Mouse (Mus musculus): ENCODE data around the gene Arih1. TPM values are rescaled to one million over a fixed set of nuclear protein-coding genes. Genes with fewer than 3 reads are reported as not detected.

The Arih1 gene
- polyA plus RNA-seq, 1 experiment from 2014 or later: 7.0 TPM

DNA sequence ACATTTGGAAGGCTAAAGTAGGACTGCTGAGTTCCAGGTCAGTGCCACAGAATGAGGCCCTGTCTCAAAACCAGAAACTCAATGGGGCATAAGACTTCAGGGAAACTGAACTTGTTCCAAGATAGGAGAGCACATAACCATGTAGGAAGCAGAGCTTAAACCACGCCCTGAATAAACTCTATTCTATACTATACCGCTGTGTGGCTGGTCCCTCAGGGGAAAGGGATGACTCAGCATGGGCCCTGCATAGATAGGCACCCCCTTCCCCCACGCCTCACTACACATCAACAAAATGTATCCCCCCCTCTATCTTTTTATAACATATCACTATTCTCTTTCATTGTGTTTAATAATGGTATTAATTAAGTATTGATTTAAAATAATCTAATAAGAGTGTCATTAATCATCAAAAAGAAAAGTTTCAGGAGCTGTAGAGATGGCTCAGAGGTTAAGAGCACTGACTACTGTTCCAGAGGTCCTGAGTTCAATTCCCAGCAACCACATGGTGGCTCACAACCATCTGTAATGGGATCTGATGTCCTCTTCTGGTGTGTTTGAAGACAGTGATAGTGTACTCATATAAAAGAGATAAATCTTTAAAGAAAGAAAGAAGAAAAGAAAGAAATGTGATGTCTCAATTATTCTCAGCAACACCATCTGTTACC lies 30.9 kb downstream of the Arih1 start:
- ATAC-seq: no peak
- no peak overlapping the region for H3K27ac ChIP-seq (ENCODE audit: low read length)
- no peak for DNase-seq (ENCODE audit: low spot score)

GRCm38 (mm10) chr9:59433729-59434128 lies 52.7 kb downstream of the Arih1 start:
- no peak overlapping the region for H3K4me2 ChIP-seq (replicated peaks; ENCODE audit: low read depth, low read length)
- H3K4me3 ChIP-seq (ENCODE audit: low read depth, low read length): no peak overlapping the region
- TF ChIP-seq EP300 (IDR thresholded peaks at IDR 0.05) (no peak), CTCF (IDR thresholded peaks at IDR 0.05) (no peak)
- WGBS: 89% methylated on average over 1 of the region's 1 CpGs
- H3K4me1 ChIP-seq (ENCODE audit: insufficient read depth, low read depth, low read length): no peaks in the 10 kb centered on the region
- no peak for DNase-seq (ENCODE audit: low spot score)
- H3K27me3 ChIP-seq (replicated peaks; ENCODE audit: insufficient read depth, low read length): no peaks in the 10 kb centered on the region
- H3K9me3 ChIP-seq (ENCODE audit: low read length): no peaks in the 10 kb centered on the region
- ATAC-seq: no peak
- H3K9ac ChIP-seq (replicated peaks; ENCODE audit: low read depth): no peak overlapping the region
- 0 out of 2 replicates have a peak, but pooled peaks cover 4% of the 10 kb centered on the region for H3K36me3 ChIP-seq (ENCODE audit: insufficient read depth, low read length)
- H3K27ac ChIP-seq (ENCODE audit: low read length): no peak overlapping the region

More for the DNA sequence above, 30.9 kb downstream of the Arih1 start:
- H3K4me1 ChIP-seq (ENCODE audit: insufficient read depth, low read depth, low read length): no peaks in the 10 kb centered on the region
- H3K9me3 ChIP-seq (ENCODE audit: low read length): no peaks in the 10 kb centered on the region
- H3K9ac ChIP-seq (replicated peaks; ENCODE audit: low read depth): no peak overlapping the region
- TF ChIP-seq EP300 (IDR thresholded peaks at IDR 0.05) (no peak), CTCF (IDR thresholded peaks at IDR 0.05) (no peak)
- no peaks in the 10 kb centered on the region for H3K27me3 ChIP-seq (replicated peaks; ENCODE audit: insufficient read depth, low read length)
- no peak overlapping the region for H3K4me3 ChIP-seq (ENCODE audit: low read depth, low read length)
- 65% methylated on average over 3 of the region's 3 CpGs for WGBS
- no peak overlapping the region for H3K4me2 ChIP-seq (replicated peaks; ENCODE audit: low read depth, low read length)
- H3K36me3 ChIP-seq (ENCODE audit: insufficient read depth, low read length): 0 out of 2 replicates have a peak, but pooled peaks cover 3% of the 10 kb centered on the region

GRCm38 (mm10) chr9:59431626-59432025 lies 54.8 kb downstream of the Arih1 start:
- TF ChIP-seq CTCF (IDR thresholded peaks at IDR 0.05) (no peak), EP300 (IDR thresholded peaks at IDR 0.05) (no peak)
- no peaks in the 10 kb centered on the region for H3K9me3 ChIP-seq (ENCODE audit: low read length)
- no peaks in the 10 kb centered on the region for H3K27me3 ChIP-seq (replicated peaks; ENCODE audit: insufficient read depth, low read length)
- 95% methylated on average over 2 of the region's 2 CpGs for WGBS
- DNase-seq (ENCODE audit: low spot score) (no peak), ATAC-seq (no peak)
- H3K4me1 ChIP-seq (ENCODE audit: insufficient read depth, low read depth, low read length): no peaks in the 10 kb centered on the region
- no peak overlapping the region for H3K9ac ChIP-seq (replicated peaks; ENCODE audit: low read depth)
- no peak overlapping the region for H3K4me3 ChIP-seq (ENCODE audit: low read depth, low read length)
- H3K36me3 ChIP-seq (ENCODE audit: insufficient read depth, low read length): 0 out of 2 replicates have a peak, but pooled peaks cover 4% of the 10 kb centered on the region
- no peak overlapping the region for H3K27ac ChIP-seq (ENCODE audit: low read length)
- H3K4me2 ChIP-seq (replicated peaks; ENCODE audit: low read depth, low read length): no peak overlapping the region

DNA sequence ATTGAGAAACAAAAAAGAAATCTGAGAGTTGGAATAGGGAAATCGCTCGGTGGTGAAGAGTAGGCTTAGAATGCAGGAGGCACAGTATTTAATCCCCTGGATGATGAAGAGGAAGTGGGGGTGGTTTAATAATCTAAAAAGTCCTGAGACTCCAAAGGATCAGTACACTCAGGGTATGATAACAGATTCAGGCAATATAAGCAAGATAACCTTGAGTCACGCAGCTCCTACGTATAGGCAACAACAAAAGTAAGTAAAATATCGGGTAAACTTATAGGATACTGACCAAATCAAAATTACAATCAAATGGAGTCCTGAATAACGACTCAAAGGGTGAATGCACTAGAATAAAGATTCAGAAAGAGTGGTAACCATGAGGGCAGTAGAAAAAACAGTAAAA lies 65.9 kb downstream of the Arih1 start:
- H3K27ac ChIP-seq (ENCODE audit: low read length): no peak overlapping the region
- DNase-seq (ENCODE audit: low spot score) (no peak), ATAC-seq (no peak)
- 89% methylated on average over 6 of the region's 6 CpGs for WGBS
- no peak overlapping the region for H3K9ac ChIP-seq (replicated peaks; ENCODE audit: low read depth)
- H3K4me3 ChIP-seq (ENCODE audit: low read depth, low read length): no peak overlapping the region
- no peaks in the 10 kb centered on the region for H3K36me3 ChIP-seq (ENCODE audit: insufficient read depth, low read length)
- TF ChIP-seq EP300 (IDR thresholded peaks at IDR 0.05): no peak
- TF ChIP-seq CTCF (IDR thresholded peaks at IDR 0.05): no peak
- no peak overlapping the region for H3K4me2 ChIP-seq (replicated peaks; ENCODE audit: low read depth, low read length)
- no peaks in the 10 kb centered on the region for H3K27me3 ChIP-seq (replicated peaks; ENCODE audit: insufficient read depth, low read length)
- no peaks in the 10 kb centered on the region for H3K4me1 ChIP-seq (ENCODE audit: insufficient read depth, low read depth, low read length)
- H3K9me3 ChIP-seq (ENCODE audit: low read length): no peaks in the 10 kb centered on the region

DNA sequence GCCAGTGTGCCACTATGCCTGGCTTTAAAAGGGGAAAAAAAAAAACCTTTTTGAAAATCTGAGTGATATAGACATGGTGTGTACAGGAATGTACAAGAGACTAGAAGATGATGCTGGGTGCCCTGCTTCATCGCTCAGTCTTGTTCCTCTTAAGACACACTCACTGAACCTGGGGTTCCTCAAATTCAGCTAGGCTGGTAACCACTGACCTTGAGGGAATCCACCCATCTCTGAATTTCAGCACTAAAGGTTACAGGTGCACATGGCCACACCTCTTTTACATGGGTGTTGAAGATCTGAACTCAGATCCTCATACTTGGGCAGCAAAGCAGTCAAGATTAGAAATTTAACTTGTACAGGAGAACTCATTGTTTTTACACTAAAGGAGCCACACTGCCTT lies 79.1 kb downstream of the Arih1 start:
- no peak for ATAC-seq
- Histone ChIP-seq H3K36me3 (ENCODE audit: insufficient read depth, low read length) (peaks cover 14% of the 10 kb centered on the region; the same call in 1 of the 2 replicates), H3K9ac (replicated peaks; ENCODE audit: low read depth) (no peak overlapping the region), H3K9me3 (ENCODE audit: low read length) (no peaks in the 10 kb centered on the region), H3K4me1 (ENCODE audit: insufficient read depth, low read depth, low read length) (no peaks in the 10 kb centered on the region), H3K27ac (ENCODE audit: low read length) (no peak overlapping the region), H3K27me3 (replicated peaks; ENCODE audit: insufficient read depth, low read length) (no peaks in the 10 kb centered on the region), H3K4me2 (replicated peaks; ENCODE audit: low read depth, low read length) (no peak overlapping the region), H3K4me3 (ENCODE audit: low read depth, low read length) (no peak overlapping the region)
- TF ChIP-seq CTCF (IDR thresholded peaks at IDR 0.05) (no peak), EP300 (IDR thresholded peaks at IDR 0.05) (no peak)
- WGBS: 95% methylated on average over 1 of the region's 1 CpGs
- DNase-seq (ENCODE audit: low spot score): no peak

- Histone ChIP-seq H3K4me3 (ENCODE audit: low read depth, low read length) (no peak overlapping the region), H3K9ac (replicated peaks; ENCODE audit: low read depth) (no peak overlapping the region), H3K4me2 (replicated peaks; ENCODE audit: low read depth, low read length) (no peak overlapping the region), H3K9me3 (ENCODE audit: low read length) (no peaks in the 10 kb centered on the region), H3K27ac (ENCODE audit: low read length) (no peak overlapping the region), H3K27me3 (replicated peaks; ENCODE audit: insufficient read depth, low read length) (no peaks in the 10 kb centered on the region), H3K36me3 (ENCODE audit: insufficient read depth, low read length) (peaks cover 16% of the 10 kb centered on the region), H3K4me1 (ENCODE audit: insufficient read depth, low read depth, low read length) (no peaks in the 10 kb centered on the region)
- ATAC-seq (no peak), DNase-seq (ENCODE audit: low spot score) (no peak)
- TF ChIP-seq EP300 (IDR thresholded peaks at IDR 0.05): no peak
- no peak for TF ChIP-seq CTCF (IDR thresholded peaks at IDR 0.05)
- WGBS: 81% methylated on average over 4 of the region's 4 CpGs
These were observed 97.3 kb downstream of the Arih1 start for GRCm38 (mm10) chr9:59389086-59389485.
